Mouse (Mus musculus) hindbrain, embryonic 12.5 days (tissue): ENCODE data around the gene Atp2c1. TPM values are rescaled to one million over a fixed set of nuclear protein-coding genes. Genes with fewer than 3 reads are reported as not detected.

Experiments
- ATAC-seq: fragments of 200-750 bp; cut with Nextera tagmentation; 2 replicates; pipeline ENCODE4 v1.8.0; 2017; ENCODE audit warnings: moderate TSS enrichment; ENCODE audit not compliant: low FRiP score
- H3K27ac ChIP-seq: fragments of 300-500 bp; sonication (generic); 2 replicates; pipeline ENCODE4 v1.5.1; 2016; ENCODE audit warnings: mild to moderate bottlenecking
- H3K27me3 ChIP-seq: fragments of 300-500 bp; sonication (generic); 2 replicates; pipeline ENCODE4 v1.6.1; 2016; ENCODE audit warnings: mild to moderate bottlenecking
- H3K36me3 ChIP-seq: fragments of 300-500 bp; sonication (generic); 2 replicates; pipeline ENCODE4 v1.6.1; 2016; ENCODE audit warnings: mild to moderate bottlenecking
- H3K4me1 ChIP-seq: fragments of 300-500 bp; sonication (generic); 2 replicates; pipeline ENCODE4 v1.6.1; 2016
- H3K4me2 ChIP-seq: fragments of 300-500 bp; sonication (generic); replicated peaks from 2 replicates; pipeline ENCODE4 v1.6.1; 2016; ENCODE audit warnings: mild to moderate bottlenecking
- H3K4me3 ChIP-seq: fragments of 300-500 bp; sonication (generic); 2 replicates; pipeline ENCODE4 v1.5.1; 2016; ENCODE audit warnings: mild to moderate bottlenecking
- H3K9ac ChIP-seq: fragments of 300-500 bp; sonication (generic); 2 replicates; pipeline ENCODE4 v1.6.1; 2016; ENCODE audit warnings: mild to moderate bottlenecking, moderate library complexity
- H3K9me3 ChIP-seq: fragments of 300-500 bp; sonication (generic); replicated peaks from 2 replicates; pipeline ENCODE4 v1.6.1; 2016; ENCODE audit warnings: mild to moderate bottlenecking
- WGBS: fragments of 180-500 bp; shearing (Covaris S2); methylation state at CpG from one replicate; pipeline ENCODE4 v1.1.7; 2016; 5-methylcytosine and 5-hydroxymethylcytosine counted together
- polyA plus RNA-seq: library from polyadenylated mRNA; unstranded; fragments of >200 nt; fragmentation: Nextera tagmentation; extraction: Ambion mirVana; gene quantifications from 2 replicates; pipeline ENCODE4 v1.2.1, GENCODE M21; 2016

Atp2c1 gene
- polyA plus RNA-seq, result 94.4 and 99.3 TPM in 2 replicates

GRCm38 (mm10) chr9:105527219-105527618 lies at the start of gene Atp2c1:
Atp2c1 (minus strand) TSS chr9:105527319.
- Histone ChIP-seq H3K4me2 (no peak within 1 kb of the TSS), H3K27ac (peak within 1 kb of the TSS; percentile 55)
- 89% methylated on average over 12 of the region's 12 CpGs for WGBS

GRCm38 (mm10) chr9:105557452-105557851 lies 30.3 kb upstream of the Atp2c1 start:
- ATAC-seq, result no peak
- no peak overlapping the region for H3K9ac ChIP-seq
- H3K4me1 ChIP-seq, result peaks cover 20% of the 10 kb centered on the region
- no peak overlapping the region for H3K4me2 ChIP-seq
- no peaks in the 10 kb centered on the region for H3K36me3 ChIP-seq
- no peak overlapping the region for H3K4me3 ChIP-seq
- H3K27ac ChIP-seq, result no peak overlapping the region
- H3K27me3 ChIP-seq, result no peaks in the 10 kb centered on the region
- 82% methylated on average over 5 of the region's 5 CpGs for WGBS
- H3K9me3 ChIP-seq, result no peaks in the 10 kb centered on the region

More at GRCm38 (mm10) chr9:105527219-105527618, at the start of gene Atp2c1:
- no peaks in the 10 kb centered on the region for H3K27me3 ChIP-seq
- no peaks in the 10 kb centered on the region for H3K9me3 ChIP-seq
- H3K4me3 ChIP-seq, result no peak within 1 kb of the TSS
- no peak within 1 kb of the TSS for H3K9ac ChIP-seq
- peaks cover 23% of the 10 kb centered on the region for H3K4me1 ChIP-seq
- H3K36me3 ChIP-seq, result no peaks in the 10 kb centered on the region
- no peak for ATAC-seq

GRCm38 (mm10) chr9:105556141-105556735 lies 29.1 kb upstream of the Atp2c1 start:
- no peak overlapping the region for H3K4me2 ChIP-seq
- no peaks in the 10 kb centered on the region for H3K36me3 ChIP-seq
- no peaks in the 10 kb centered on the region for H3K9me3 ChIP-seq
- 73% methylated on average over 8 of the region's 8 CpGs for WGBS
- H3K27ac ChIP-seq, result no peak overlapping the region
- no peak overlapping the region for H3K9ac ChIP-seq
- H3K4me1 ChIP-seq, result peaks cover 20% of the 10 kb centered on the region
- no peak for ATAC-seq
- no peak overlapping the region for H3K4me3 ChIP-seq
- H3K27me3 ChIP-seq, result no peaks in the 10 kb centered on the region

- Histone ChIP-seq H3K27me3 (no peaks in the 10 kb centered on the region), H3K27ac (peak overlapping the region; percentile 70), H3K36me3 (no peaks in the 10 kb centered on the region), H3K9ac (no peak overlapping the region), H3K4me3 (no peak overlapping the region), H3K4me2 (peak overlapping the region; percentile 31), H3K9me3 (no peaks in the 10 kb centered on the region), H3K4me1 (peaks cover 20% of the 10 kb centered on the region)
- no peak; the same call in 1 of the 2 replicates for ATAC-seq
- 69% methylated on average over 7 of the region's 7 CpGs for WGBS
Measured at GRCm38 (mm10) chr9:105554439-105554807, 27.3 kb upstream of the Atp2c1 start.

- ATAC-seq, result no peak
- peak overlapping the region; percentile 70 for H3K27ac ChIP-seq
- H3K36me3 ChIP-seq, result no peaks in the 10 kb centered on the region
- no peak overlapping the region for H3K4me3 ChIP-seq
- no peak overlapping the region for H3K9ac ChIP-seq
- no peaks in the 10 kb centered on the region for H3K27me3 ChIP-seq
- H3K4me1 ChIP-seq, result peaks cover 20% of the 10 kb centered on the region
- no peaks in the 10 kb centered on the region for H3K9me3 ChIP-seq
- WGBS, result 26% methylated on average over 24 of the region's 24 CpGs
- peak overlapping the region; percentile 31 for H3K4me2 ChIP-seq
Measured at GRCm38 (mm10) chr9:105553629-105554438, 26.7 kb upstream of the Atp2c1 start.

GRCm38 (mm10) chr9:105551407-105551806 lies 24.3 kb upstream of the Atp2c1 start:
- H3K9ac ChIP-seq, result no peak overlapping the region
- WGBS, result 51% methylated on average over 4 of the region's 4 CpGs
- H3K4me1 ChIP-seq, result peaks cover 18% of the 10 kb centered on the region
- H3K4me2 ChIP-seq, result no peak overlapping the region
- no peaks in the 10 kb centered on the region for H3K27me3 ChIP-seq
- ATAC-seq, result no peak
- no peak overlapping the region for H3K27ac ChIP-seq
- no peaks in the 10 kb centered on the region for H3K36me3 ChIP-seq
- no peaks in the 10 kb centered on the region for H3K9me3 ChIP-seq
- H3K4me3 ChIP-seq, result no peak overlapping the region

- Histone ChIP-seq H3K36me3 (no peaks in the 10 kb centered on the region), H3K4me2 (no peak overlapping the region), H3K27ac (no peak overlapping the region), H3K4me3 (no peak overlapping the region), H3K9me3 (no peaks in the 10 kb centered on the region), H3K9ac (no peak overlapping the region), H3K4me1 (peaks cover 16% of the 10 kb centered on the region), H3K27me3 (no peaks in the 10 kb centered on the region)
- ATAC-seq, result no peak
- 80% methylated on average over 6 of the region's 6 CpGs for WGBS
Measured at GRCm38 (mm10) chr9:105549096-105549495, 22.0 kb upstream of the Atp2c1 start.

GRCm38 (mm10) chr9:105544013-105544750 lies 17.1 kb upstream of the Atp2c1 start:
- Histone ChIP-seq H3K27me3 (no peaks in the 10 kb centered on the region), H3K4me1 (0 out of 2 replicates have a peak, but pooled peaks cover 3% of the 10 kb centered on the region), H3K36me3 (no peaks in the 10 kb centered on the region), H3K27ac (no peak overlapping the region), H3K9ac (no peak overlapping the region), H3K9me3 (no peaks in the 10 kb centered on the region), H3K4me2 (no peak overlapping the region), H3K4me3 (no peak overlapping the region)
- ATAC-seq, result 0 out of 2 replicates have a peak, but pooled peaks have one; percentile 54
- 49% methylated on average over 8 of the region's 8 CpGs for WGBS

- H3K4me1 ChIP-seq, result peaks cover 9% of the 10 kb centered on the region
- H3K4me3 ChIP-seq, result no peak overlapping the region
- no peak overlapping the region for H3K27ac ChIP-seq
- no peaks in the 10 kb centered on the region for H3K27me3 ChIP-seq
- H3K4me2 ChIP-seq, result no peak overlapping the region
- no peak for ATAC-seq
- no peak overlapping the region for H3K9ac ChIP-seq
- no peaks in the 10 kb centered on the region for H3K9me3 ChIP-seq
- no peaks in the 10 kb centered on the region for H3K36me3 ChIP-seq
- 30% methylated on average over 8 of the region's 8 CpGs for WGBS
Measured at GRCm38 (mm10) chr9:105537473-105537872, 10.4 kb upstream of the Atp2c1 start.

GRCm38 (mm10) chr9:105536877-105537276 lies 9.8 kb upstream of the Atp2c1 start:
- no peak overlapping the region for H3K27ac ChIP-seq
- 61% methylated on average over 10 of the region's 10 CpGs for WGBS
- no peak overlapping the region for H3K4me2 ChIP-seq
- H3K4me1 ChIP-seq, result peaks cover 9% of the 10 kb centered on the region
- no peaks in the 10 kb centered on the region for H3K9me3 ChIP-seq
- no peak overlapping the region for H3K4me3 ChIP-seq
- no peaks in the 10 kb centered on the region for H3K36me3 ChIP-seq
- ATAC-seq, result no peak
- H3K27me3 ChIP-seq, result no peaks in the 10 kb centered on the region
- H3K9ac ChIP-seq, result no peak overlapping the region

GRCm38 (mm10) chr9:105525355-105525754 lies 1.8 kb downstream of the Atp2c1 start:
- Histone ChIP-seq H3K4me2 (no peak overlapping the region), H3K4me3 (no peak overlapping the region), H3K9ac (no peak overlapping the region), H3K36me3 (no peaks in the 10 kb centered on the region), H3K4me1 (peaks cover 27% of the 10 kb centered on the region), H3K9me3 (no peaks in the 10 kb centered on the region), H3K27me3 (no peaks in the 10 kb centered on the region), H3K27ac (peak overlapping the region; percentile 62)
- 0 out of 2 replicates have a peak, but pooled peaks have one; percentile 29 for ATAC-seq
- 41% methylated on average over 4 of the region's 4 CpGs for WGBS

GRCm38 (mm10) chr9:105523038-105523437 lies 4.1 kb downstream of the Atp2c1 start:
- WGBS, result 60% methylated on average over 2 of the region's 2 CpGs
- peaks cover 32% of the 10 kb centered on the region for H3K4me1 ChIP-seq
- no peak overlapping the region for H3K4me3 ChIP-seq
- no peak overlapping the region for H3K27ac ChIP-seq
- ATAC-seq, result no peak
- no peaks in the 10 kb centered on the region for H3K36me3 ChIP-seq
- H3K9ac ChIP-seq, result no peak overlapping the region
- no peaks in the 10 kb centered on the region for H3K27me3 ChIP-seq
- H3K9me3 ChIP-seq, result no peaks in the 10 kb centered on the region
- no peak overlapping the region for H3K4me2 ChIP-seq
